Mouse (Mus musculus) liver, adult 2 months (tissue): ENCODE data around the gene Ndufb7.

Source experiments
- CTCF ChIP-seq: fragments of 200-500 bp; IDR thresholded peaks from 2 replicates; pipeline ENCODE4 v1.5.1; 2011; ENCODE audit warnings: low read depth, low read length, control low read depth
- POLR2A ChIP-seq: fragments of 200-500 bp; IDR thresholded peaks from 2 replicates; pipeline ENCODE4 v1.6.1; 2011; ENCODE audit warnings: low read length, control low read depth; ENCODE audit not compliant: insufficient read depth; ENCODE audit errors: extremely low read depth

GRCm38 (mm10) chr8:83596369-83596768 is 29.9 kb downstream of the Ndufb7 start:
- TF ChIP-seq CTCF = no peak
- no peak for TF ChIP-seq POLR2A
